Mouse (Mus musculus): ENCODE results near the gene Ankrd6. TPM values are rescaled to one million over a fixed set of nuclear protein-coding genes. Genes with fewer than 3 reads are reported as not detected.
"Not testable (repeated sequence)": the region's sequence is repeated elsewhere in the genome, so short reads cannot be mapped to it uniquely, and the experiment has no call there.

Ankrd6 gene
- total RNA-seq (2014; fragmentation: Nextera tagmentation) (0.62 and 0.82 TPM in 2 replicates), total RNA-seq (2017) (0.26 and 0.98 TPM in 2 replicates)

- peak; percentile 96 for ATAC-seq (replicated peaks; ENCODE audit: poor library complexity, severe bottlenecking)
Measured at GRCm38 (mm10) chr4:32950356-32951034, at the start of gene Ankrd6. Gene Ankrd6, minus strand, starts transcription at chr4:32950841.

- ATAC-seq (replicated peaks; ENCODE audit: poor library complexity, severe bottlenecking), result no peak
Measured at GRCm38 (mm10) chr4:32998996-32999395, 48.4 kb upstream of the Ankrd6 start.

- ATAC-seq (replicated peaks; ENCODE audit: poor library complexity, severe bottlenecking), result no peak
Measured at GRCm38 (mm10) chr4:32997571-32997970, 46.9 kb upstream of the Ankrd6 start.

- no peak for ATAC-seq (replicated peaks; ENCODE audit: poor library complexity, severe bottlenecking)
Measured at GRCm38 (mm10) chr4:32996083-32996482, 45.4 kb upstream of the Ankrd6 start.

- ATAC-seq (replicated peaks; ENCODE audit: poor library complexity, severe bottlenecking), result no peak
Measured at GRCm38 (mm10) chr4:32994168-32994567, 43.5 kb upstream of the Ankrd6 start.

- no peak for ATAC-seq (replicated peaks; ENCODE audit: poor library complexity, severe bottlenecking)
Measured at GRCm38 (mm10) chr4:32989346-32989745, 38.7 kb upstream of the Ankrd6 start.

GRCm38 (mm10) chr4:32987006-32987405 is 36.4 kb upstream of the Ankrd6 start:
- ATAC-seq (replicated peaks; ENCODE audit: poor library complexity, severe bottlenecking), result no peak

GRCm38 (mm10) chr4:32985684-32986083 is 35.0 kb upstream of the Ankrd6 start:
- ATAC-seq (replicated peaks; ENCODE audit: poor library complexity, severe bottlenecking), result no peak

GRCm38 (mm10) chr4:32984801-32985675 is 34.4 kb upstream of the Ankrd6 start:
- ATAC-seq (replicated peaks; ENCODE audit: poor library complexity, severe bottlenecking), result no peak

- no peak for ATAC-seq (replicated peaks; ENCODE audit: poor library complexity, severe bottlenecking)
Measured at GRCm38 (mm10) chr4:32984242-32984641, 33.6 kb upstream of the Ankrd6 start.

GRCm38 (mm10) chr4:32983176-32984155 is 32.8 kb upstream of the Ankrd6 start:
- ATAC-seq (replicated peaks; ENCODE audit: poor library complexity, severe bottlenecking), result peak; percentile 57

- ATAC-seq (replicated peaks; ENCODE audit: poor library complexity, severe bottlenecking), result peak; percentile 33
Measured at GRCm38 (mm10) chr4:32982716-32983175, 32.1 kb upstream of the Ankrd6 start, which contains the start of gene Rragd. Gene Rragd, plus strand, starts transcription at chr4:32983037.

GRCm38 (mm10) chr4:32982041-32982715 is 31.5 kb upstream of the Ankrd6 start:
- ATAC-seq (replicated peaks; ENCODE audit: poor library complexity, severe bottlenecking), result no peak

GRCm38 (mm10) chr4:32981617-32982016 is 31.0 kb upstream of the Ankrd6 start:
- ATAC-seq (replicated peaks; ENCODE audit: poor library complexity, severe bottlenecking), result no peak

GRCm38 (mm10) chr4:32980061-32980460 is 29.4 kb upstream of the Ankrd6 start:
- ATAC-seq (replicated peaks; ENCODE audit: poor library complexity, severe bottlenecking), result no peak

- ATAC-seq (replicated peaks; ENCODE audit: poor library complexity, severe bottlenecking), result no peak
Measured at GRCm38 (mm10) chr4:32977331-32977730, 26.7 kb upstream of the Ankrd6 start.

- ATAC-seq (replicated peaks; ENCODE audit: poor library complexity, severe bottlenecking), result not testable (repeated sequence)
Measured at GRCm38 (mm10) chr4:32964619-32965018, 14.0 kb upstream of the Ankrd6 start.

- ATAC-seq (replicated peaks; ENCODE audit: poor library complexity, severe bottlenecking), result no peak
Measured at GRCm38 (mm10) chr4:32961394-32961793, 10.8 kb upstream of the Ankrd6 start.

- no peak for ATAC-seq (replicated peaks; ENCODE audit: poor library complexity, severe bottlenecking)
Measured at GRCm38 (mm10) chr4:32956423-32956822, 5.8 kb upstream of the Ankrd6 start.

All from granulocyte monocyte progenitor cell, adult 5-6 weeks (primary cell).